Mouse (Mus musculus) spleen, adult 2 months (tissue): ENCODE results near the gene Rhbdl1.

ENCODE experiments used
- CTCF ChIP-seq: fragments of 200-500 bp; IDR thresholded peaks from 2 replicates; pipeline ENCODE4 v1.5.1; 2011; ENCODE audit warnings: mild to moderate bottlenecking, inconsistent platforms; ENCODE audit not compliant: insufficient read depth, insufficient read length, insufficient replicate concordance; ENCODE audit errors: extremely low read depth
- POLR2A ChIP-seq: fragments of 200-500 bp; IDR thresholded peaks from 2 replicates; pipeline ENCODE4 v1.6.1; 2011; ENCODE audit warnings: low read depth, low read length, inconsistent platforms

DNA sequence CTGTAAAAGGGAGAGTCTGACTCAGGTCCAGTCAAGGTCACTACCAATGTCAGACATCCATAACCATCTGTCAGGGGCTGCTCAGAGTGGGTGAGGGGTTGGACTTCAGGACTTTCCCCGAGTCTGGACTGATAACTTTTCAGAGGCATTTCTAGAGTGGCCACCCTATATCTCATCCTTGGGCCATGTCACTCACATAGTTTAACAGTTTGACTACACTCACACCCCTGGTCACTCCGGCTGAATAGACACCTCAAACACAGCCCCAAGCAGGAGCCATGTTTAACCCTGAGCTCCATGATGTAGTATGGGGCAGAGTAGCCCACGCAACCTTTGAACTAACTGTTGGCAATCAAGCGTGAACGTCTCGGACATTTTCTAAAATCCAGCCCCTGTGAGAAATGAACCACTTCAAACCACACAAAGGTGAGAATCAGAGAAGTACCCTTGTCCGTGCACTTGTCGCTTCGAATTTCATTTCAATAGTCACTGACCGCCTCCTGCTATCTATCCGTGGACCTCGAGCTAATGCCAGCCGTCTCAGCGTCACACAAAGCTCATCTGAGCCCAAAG, 37.1 kb upstream of the Rhbdl1 start:
- TF ChIP-seq CTCF (no peak), POLR2A (no peak)
